Mouse (Mus musculus) neural tube, embryonic 14.5 days (tissue): ENCODE results near the gene Cpsf2. TPM values are rescaled to one million over a fixed set of nuclear protein-coding genes. Genes with fewer than 3 reads are reported as not detected.

Source experiments
- ATAC-seq: fragments of 200-750 bp; cut with Nextera tagmentation; 2 replicates; pipeline ENCODE4 v1.8.0; 2017; ENCODE audit warnings: low read depth, mild to moderate bottlenecking, moderate TSS enrichment, moderate library complexity
- H3K27ac ChIP-seq: fragments of 300-500 bp; sonication (generic); 2 replicates; pipeline ENCODE4 v1.5.1; 2014; ENCODE audit warnings: low read depth, mild to moderate bottlenecking, control low read depth, low read length, moderate library complexity, mixed read lengths
- H3K27me3 ChIP-seq: fragments of 300-500 bp; sonication (generic); 2 replicates; pipeline ENCODE4 v1.6.1; 2014; ENCODE audit warnings: low read length; ENCODE audit not compliant: control insufficient read depth, insufficient read depth
- H3K36me3 ChIP-seq: fragments of 300-500 bp; sonication (generic); 2 replicates; pipeline ENCODE4 v1.6.1; 2014; ENCODE audit warnings: low read length, mixed read lengths; ENCODE audit not compliant: control insufficient read depth, insufficient read depth
- H3K4me1 ChIP-seq: fragments of 300-500 bp; sonication (generic); 2 replicates; pipeline ENCODE4 v1.6.1; 2014; ENCODE audit warnings: low read length; ENCODE audit not compliant: control insufficient read depth, insufficient read depth
- H3K4me2 ChIP-seq: fragments of 300-500 bp; sonication (generic); 2 replicates; pipeline ENCODE4 v1.6.1; 2014; ENCODE audit warnings: mild to moderate bottlenecking, low read depth, low read length, control low read depth
- H3K4me3 ChIP-seq: fragments of 300-500 bp; sonication (generic); 2 replicates; pipeline ENCODE4 v1.5.1; 2014; ENCODE audit warnings: low read depth, low read length, control low read depth, mixed read lengths
- H3K9ac ChIP-seq: fragments of 300-500 bp; sonication (generic); replicated peaks from 2 replicates; pipeline ENCODE4 v1.6.1; 2014; ENCODE audit warnings: low read depth, mild to moderate bottlenecking, control low read depth, low read length, mixed read lengths
- H3K9me3 ChIP-seq: fragments of 300-500 bp; sonication (generic); 2 replicates; pipeline ENCODE4 v1.6.1; 2016; ENCODE audit warnings: low read length; ENCODE audit not compliant: control insufficient read depth
- WGBS: fragments of 180-500 bp; shearing (Covaris S2); extraction: QIAGEN DNeasy Blood & Tissue Kit; methylation state at CpG from one replicate; pipeline ENCODE4 v1.1.7; 2014; 5-methylcytosine and 5-hydroxymethylcytosine counted together
- polyA plus RNA-seq: library from polyadenylated mRNA; unstranded; fragments of >200 nt; fragmentation: Nextera tagmentation; extraction: Ambion mirVana; gene quantifications from 2 replicates; pipeline ENCODE4 v1.2.1, GENCODE M21; 2014

Gene Cpsf2
- polyA plus RNA-seq, 1 experiment from 2014 or later: 34.5 TPM

- Histone ChIP-seq H3K4me2 (no peak overlapping the region), H3K4me3 (no peak overlapping the region), H3K9ac (no peak overlapping the region), H3K27me3 (no peaks in the 10 kb centered on the region), H3K9me3 (no peaks in the 10 kb centered on the region), H3K4me1 (no peaks in the 10 kb centered on the region), H3K36me3 (no peaks in the 10 kb centered on the region), H3K27ac (no peak overlapping the region)
- 48% methylated on average over 4 of the region's 4 CpGs for WGBS
- ATAC-seq: peak; percentile 66; the same call in 1 of the 2 replicates
Measured at GRCm38 (mm10) chr12:102029892-102030446, 54.2 kb downstream of the Cpsf2 start.

GRCm38 (mm10) chr12:102034934-102035333 lies 59.1 kb downstream of the Cpsf2 start:
- no peak for ATAC-seq

GRCm38 (mm10) chr12:102039861-102040260 lies 64.1 kb downstream of the Cpsf2 start:
- Histone ChIP-seq H3K9ac (no peak overlapping the region), H3K4me1 (no peaks in the 10 kb centered on the region), H3K27me3 (no peaks in the 10 kb centered on the region), H3K4me2 (no peak overlapping the region), H3K4me3 (no peak overlapping the region), H3K36me3 (no peaks in the 10 kb centered on the region), H3K9me3 (no peaks in the 10 kb centered on the region), H3K27ac (no peak overlapping the region)
- ATAC-seq: no peak
- 96% methylated on average over 2 of the region's 2 CpGs for WGBS

More at GRCm38 (mm10) chr12:102034934-102035333, 59.1 kb downstream of the Cpsf2 start:
- WGBS: 91% methylated on average over 4 of the region's 4 CpGs
- no peaks in the 10 kb centered on the region for H3K27me3 ChIP-seq
- H3K27ac ChIP-seq: no peak overlapping the region
- H3K4me1 ChIP-seq: no peaks in the 10 kb centered on the region
- no peaks in the 10 kb centered on the region for H3K36me3 ChIP-seq
- H3K9ac ChIP-seq: no peak overlapping the region
- no peaks in the 10 kb centered on the region for H3K9me3 ChIP-seq
- no peak overlapping the region for H3K4me3 ChIP-seq
- no peak overlapping the region for H3K4me2 ChIP-seq

- WGBS: 38% methylated on average over 2 of the region's 2 CpGs
- Histone ChIP-seq H3K9ac (no peak overlapping the region), H3K4me2 (no peak overlapping the region), H3K9me3 (no peaks in the 10 kb centered on the region), H3K27me3 (no peaks in the 10 kb centered on the region), H3K27ac (peak overlapping the region; percentile 60; the same call in 1 of the 2 replicates), H3K4me1 (no peaks in the 10 kb centered on the region), H3K36me3 (no peaks in the 10 kb centered on the region), H3K4me3 (no peak overlapping the region)
- no peak for ATAC-seq
Measured at GRCm38 (mm10) chr12:102041699-102042098, 65.9 kb downstream of the Cpsf2 start.

- Histone ChIP-seq H3K9ac (no peak overlapping the region), H3K4me1 (no peaks in the 10 kb centered on the region), H3K4me3 (no peak overlapping the region), H3K27ac (peak overlapping the region; percentile 1; the same call in 1 of the 2 replicates), H3K27me3 (no peaks in the 10 kb centered on the region), H3K36me3 (no peaks in the 10 kb centered on the region), H3K4me2 (no peak overlapping the region), H3K9me3 (no peaks in the 10 kb centered on the region)
- 52% methylated on average over 7 of the region's 7 CpGs for WGBS
- ATAC-seq: peak; percentile 56
Measured at GRCm38 (mm10) chr12:102042247-102042646, 66.5 kb downstream of the Cpsf2 start.

GRCm38 (mm10) chr12:102043840-102044239 lies 68.1 kb downstream of the Cpsf2 start:
- 89% methylated on average over 5 of the region's 5 CpGs for whole genome bisulfite sequencing
- ATAC-seq: no peak
- Histone ChIP-seq H3K27ac (no peak overlapping the region), H3K36me3 (no peaks in the 10 kb centered on the region), H3K27me3 (no peaks in the 10 kb centered on the region), H3K9me3 (no peaks in the 10 kb centered on the region), H3K9ac (no peak overlapping the region), H3K4me3 (no peak overlapping the region), H3K4me2 (no peak overlapping the region), H3K4me1 (no peaks in the 10 kb centered on the region)

- Histone ChIP-seq H3K4me3 (no peak overlapping the region), H3K4me1 (peaks cover 5% of the 10 kb centered on the region; the same call in 1 of the 2 replicates), H3K9ac (no peak overlapping the region), H3K27me3 (no peaks in the 10 kb centered on the region), H3K27ac (no peak overlapping the region), H3K9me3 (no peaks in the 10 kb centered on the region), H3K36me3 (no peaks in the 10 kb centered on the region), H3K4me2 (no peak overlapping the region)
- no peak for ATAC-seq
- WGBS: 92% methylated on average over 4 of the region's 4 CpGs
Measured at GRCm38 (mm10) chr12:102054155-102054554, 78.4 kb downstream of the Cpsf2 start.

- Histone ChIP-seq H3K27me3 (no peaks in the 10 kb centered on the region), H3K9ac (no peak overlapping the region), H3K4me2 (no peak overlapping the region), H3K27ac (no peak overlapping the region), H3K36me3 (no peaks in the 10 kb centered on the region), H3K4me1 (peaks cover 5% of the 10 kb centered on the region; the same call in 1 of the 2 replicates), H3K9me3 (no peaks in the 10 kb centered on the region), H3K4me3 (no peak overlapping the region)
- ATAC-seq: no peak
- 96% methylated on average over 10 of the region's 10 CpGs for WGBS
Measured at GRCm38 (mm10) chr12:102055758-102056157, 80.0 kb downstream of the Cpsf2 start.
